19 mouse cellular contexts compared by ENCODE assay signal in genomic region chr11:4177716-4178115, GRCm38 (mm10). TPM values are rescaled to one million over a fixed set of nuclear protein-coding genes. Genes with fewer than 3 reads are reported as not detected.
DNase-seq lines count a peak whose midpoint lies in the region; ATAC-seq and TF ChIP-seq lines count a peak whose summit lies in the region.
"Had no signal": no experiment of that assay in that cellular context is flagged by ENCODE, and none has a peak within 500 bp of the region (broad histone marks: within the 10 kb centered on the region; RNA-seq: fewer than 3 reads in every experiment).

No protein-coding gene starts in this region.

- H3K4me2 ChIP-seq in intestine, postnatal 0 days (replicated peaks; ENCODE audit: low read depth) = no peak overlapping the region
- no peak overlapping the region for H3K4me2 ChIP-seq in intestine, embryonic 16.5 days (ENCODE audit: low read depth, low read length)
- no peak overlapping the region for H3K4me2 ChIP-seq in heart, embryonic 14.5 days (ENCODE audit: low read length)
- H3K4me2 ChIP-seq: neural tube, embryonic 15.5 days had no signal

- H3K4me3 ChIP-seq in intestine, postnatal 0 days (ENCODE audit: low read depth, low read length) = no peak overlapping the region
- no peak overlapping the region for H3K4me3 ChIP-seq in intestine, embryonic 16.5 days (ENCODE audit: low read length)
- no peak overlapping the region for H3K4me3 ChIP-seq in heart, embryonic 14.5 days (ENCODE audit: control insufficient read depth in 1 of 2, insufficient read depth in 1 of 2, low read depth in 1 of 2, low read length in 2 of 2)
- H3K4me3 ChIP-seq: forebrain, embryonic 10.5 days; layer of hippocampus, adult 2 months; midbrain, embryonic 10.5 days; neural tube, embryonic 15.5 days had no signal

- no peaks in the 10 kb centered on the region for H3K4me1 ChIP-seq in intestine, postnatal 0 days (replicated peaks; ENCODE audit: control insufficient read depth, insufficient read depth, low read length)
- H3K4me1 ChIP-seq in intestine, embryonic 16.5 days (ENCODE audit: control insufficient read depth, insufficient read depth, low read length) = no peaks in the 10 kb centered on the region
- peaks cover 3 to 11% of the 10 kb centered on the region in 2 experiments; a peak in 3 of 4 replicates for H3K4me1 ChIP-seq in heart, embryonic 14.5 days (ENCODE audit: control insufficient read depth in 2 of 2, insufficient read depth in 2 of 2, low read length in 2 of 2)
- H3K4me1 ChIP-seq: forebrain, embryonic 10.5 days; midbrain, embryonic 10.5 days; neural tube, embryonic 15.5 days had no signal

- peak overlapping the region; percentile 28; the same call in 1 of the 2 replicates for H3K27ac ChIP-seq in intestine, postnatal 0 days (ENCODE audit: low read depth, low read length)
- H3K27ac ChIP-seq in intestine, embryonic 16.5 days (ENCODE audit: low read length) = no peak overlapping the region
- peak overlapping the region; percentile 10 to 48; a peak in 2 of 4 replicates for H3K27ac ChIP-seq in heart, embryonic 14.5 days (replicated peaks in 1 of 2; ENCODE audit: control insufficient read depth in 1 of 2, insufficient read depth in 1 of 2, low read depth in 2 of 2, low read length in 2 of 2)
- H3K27ac ChIP-seq: forebrain, embryonic 10.5 days; layer of hippocampus, adult 2 months; midbrain, embryonic 10.5 days; neural tube, embryonic 15.5 days; stomach, postnatal 0 days had no signal

- WGBS in intestine, postnatal 0 days = 87% methylated on average over 4 of the region's 4 CpGs
- WGBS in intestine, embryonic 16.5 days = 74% methylated on average over 4 of the region's 4 CpGs
- 34% methylated on average over 4 of the region's 4 CpGs for WGBS in heart, embryonic 14.5 days

- no peak for ATAC-seq in intestine, postnatal 0 days
- ATAC-seq in intestine, embryonic 16.5 days = no peak
- no peak for ATAC-seq in heart, embryonic 14.5 days (ENCODE audit: insufficient number of reproducible peaks, insufficient read depth, low FRiP score, low read depth)
- ATAC-seq: CD4-positive, CD25-positive, alpha-beta regulatory T cell, adult 4 months; forebrain, embryonic 16.5 days had no signal

- intact Hi-C loops in gastrocnemius, postnatal 14 days (cut with DNase I; ENCODE audit: low total_unique reads) = no loop called here
- intact Hi-C loops in heart, postnatal 14 days (cut with DNase I) = no loop called here

- no peaks in the 10 kb centered on the region for H3K27me3 ChIP-seq in intestine, postnatal 0 days (replicated peaks; ENCODE audit: control insufficient read depth, insufficient read depth, low read length)
- H3K27me3 ChIP-seq in intestine, embryonic 16.5 days (replicated peaks; ENCODE audit: control insufficient read depth, insufficient read depth, low read length) = no peaks in the 10 kb centered on the region
- H3K27me3 ChIP-seq in heart, embryonic 14.5 days (ENCODE audit: control insufficient read depth, insufficient read depth, low read length) = no peaks in the 10 kb centered on the region
- H3K27me3 ChIP-seq: neural tube, embryonic 15.5 days had no signal

- H3K9ac ChIP-seq in intestine, postnatal 0 days (ENCODE audit: low read depth, low read length) = no peak overlapping the region
- H3K9ac ChIP-seq in intestine, embryonic 16.5 days (ENCODE audit: low read depth, low read length) = no peak overlapping the region
- H3K9ac ChIP-seq in heart, embryonic 14.5 days (ENCODE audit: low read length) = no peak overlapping the region
- H3K9ac ChIP-seq: neural tube, embryonic 15.5 days had no signal

- TF ChIP-seq CTCF in intestine, postnatal 0 days (IDR thresholded peaks at IDR 0.05; ENCODE audit: low read depth) = no peak

- no peaks in the 10 kb centered on the region for H3K9me3 ChIP-seq in intestine, postnatal 0 days (ENCODE audit: control insufficient read depth)
- no peaks in the 10 kb centered on the region for H3K9me3 ChIP-seq in intestine, embryonic 16.5 days (ENCODE audit: control insufficient read depth, low read length)
- no peaks in the 10 kb centered on the region for H3K9me3 ChIP-seq in heart, embryonic 14.5 days (ENCODE audit: control insufficient read depth, low read length)
- H3K9me3 ChIP-seq: forebrain, embryonic 10.5 days; midbrain, embryonic 10.5 days; neural tube, embryonic 15.5 days had no signal

- peak; percentile 38 for DNase-seq in gastrocnemius, postnatal 14 days
- no peak for DNase-seq in gastrocnemius, postnatal 10 days
- DNase-seq in heart, postnatal 14 days = peak; percentile 55 to 78
- DNase-seq in spleen, adult 12 weeks (ENCODE audit: low spot score) = no peak
- DNase-seq: adrenal gland, postnatal 36 days; cerebellum, adult 9-10 months; kidney, postnatal 25 days; thymus, adult 2 months; thymus, postnatal 4 days had no signal

- H3K36me3 ChIP-seq in intestine, postnatal 0 days (ENCODE audit: control insufficient read depth, insufficient read depth) = peaks cover 88% of the 10 kb centered on the region
- H3K36me3 ChIP-seq in intestine, embryonic 16.5 days (ENCODE audit: control insufficient read depth, insufficient read depth, low read length) = peaks cover 47% of the 10 kb centered on the region
- peaks cover 99% of the 10 kb centered on the region for H3K36me3 ChIP-seq in heart, embryonic 14.5 days (ENCODE audit: control insufficient read depth, insufficient read depth, low read length)

RNA-seq across cellular contexts. Expression of gene Tbc1d10a, which starts 8.9 kb away (rescaled TPM):
- 1 to 10 TPM; 5.3 to 5.4 TPM for total RNA-seq in gastrocnemius, postnatal 14 days (2021)
- total RNA-seq in gastrocnemius, postnatal 10 days (2021) = 1 to 10 TPM; 6.1 to 8.2 TPM
- 37.2 and 40.8 TPM in 2 replicates for polyA plus RNA-seq in intestine, postnatal 0 days (2015; fragmentation: Nextera tagmentation; extraction: Ambion mirVana)
- 34.0 and 37.2 TPM in 2 replicates for polyA plus RNA-seq in intestine, embryonic 16.5 days (2015; fragmentation: Nextera tagmentation; extraction: Ambion mirVana)
- 10.0 and 10.3 TPM in 2 replicates for polyA plus RNA-seq in heart, embryonic 14.5 days (2014; fragmentation: Nextera tagmentation; extraction: Ambion mirVana)
- total RNA-seq in heart, postnatal 14 days (2021) = 10 to 100 TPM; 14.5 to 14.7 TPM

RNA-seq across cellular contexts. Expression of gene Sf3a1, which starts 17.6 kb away (rescaled TPM):
- 10 to 100 TPM; 17.1 to 22.8 TPM for total RNA-seq in gastrocnemius, postnatal 14 days (2021)
- 10 to 100 TPM; 28.1 to 32.6 TPM for total RNA-seq in gastrocnemius, postnatal 10 days (2021)
- polyA plus RNA-seq in intestine, postnatal 0 days (2015; fragmentation: Nextera tagmentation; extraction: Ambion mirVana) = 15.7 and 16.5 TPM in 2 replicates
- polyA plus RNA-seq in intestine, embryonic 16.5 days (2015; fragmentation: Nextera tagmentation; extraction: Ambion mirVana) = 40.4 and 41.8 TPM in 2 replicates
- 31.6 and 34.3 TPM in 2 replicates for polyA plus RNA-seq in heart, embryonic 14.5 days (2014; fragmentation: Nextera tagmentation; extraction: Ambion mirVana)
- 10 to 100 TPM; 38.4 to 46.7 TPM for total RNA-seq in heart, postnatal 14 days (2021)

RNA-seq across cellular contexts. Expression of gene Ccdc157, which starts 17.6 kb away (rescaled TPM):
- total RNA-seq in gastrocnemius, postnatal 14 days (2021) = 1 to 10 TPM; 3.3 to 5.6 TPM
- total RNA-seq in gastrocnemius, postnatal 10 days (2021) = 1 to 10 TPM; 5.9 to 8.8 TPM
- polyA plus RNA-seq in intestine, postnatal 0 days (2015; fragmentation: Nextera tagmentation; extraction: Ambion mirVana) = 1.1 and 1.7 TPM in 2 replicates
- 3.0 TPM in 2 replicates for polyA plus RNA-seq in intestine, embryonic 16.5 days (2015; fragmentation: Nextera tagmentation; extraction: Ambion mirVana)
- polyA plus RNA-seq in heart, embryonic 14.5 days (2014; fragmentation: Nextera tagmentation; extraction: Ambion mirVana) = 3.0 and 3.2 TPM in 2 replicates
- 1 to 10 TPM; 5.6 to 7.4 TPM for total RNA-seq in heart, postnatal 14 days (2021)

RNA-seq across cellular contexts. Expression of gene Castor1, which starts 40.3 kb away (rescaled TPM):
- total RNA-seq in gastrocnemius, postnatal 14 days (2021) = 1 to 10 TPM; 4.3 to 8.9 TPM
- 1 to 10 TPM; 5.9 to 6.9 TPM for total RNA-seq in gastrocnemius, postnatal 10 days (2021)
- 10.3 and 14.7 TPM in 2 replicates for polyA plus RNA-seq in intestine, postnatal 0 days (2015; fragmentation: Nextera tagmentation; extraction: Ambion mirVana)
- 5.9 and 7.3 TPM in 2 replicates for polyA plus RNA-seq in intestine, embryonic 16.5 days (2015; fragmentation: Nextera tagmentation; extraction: Ambion mirVana)
- 5.7 and 5.9 TPM in 2 replicates for polyA plus RNA-seq in heart, embryonic 14.5 days (2014; fragmentation: Nextera tagmentation; extraction: Ambion mirVana)
- total RNA-seq in heart, postnatal 14 days (2021) = 10 to 100 TPM in 1 of 2 experiments, 1 to 10 TPM in 1; 8.3 to 11.4 TPM

RNA-seq across cellular contexts. Expression of gene Rnf215, which starts 42.7 kb away (rescaled TPM):
- total RNA-seq in gastrocnemius, postnatal 14 days (2021) = 1 to 10 TPM; 6.3 to 8.7 TPM
- total RNA-seq in gastrocnemius, postnatal 10 days (2021) = 10 to 100 TPM in 1 of 2 experiments, 1 to 10 TPM in 1; 7.8 to 13.3 TPM
- polyA plus RNA-seq in intestine, postnatal 0 days (2015; fragmentation: Nextera tagmentation; extraction: Ambion mirVana) = 15.5 and 15.6 TPM in 2 replicates
- polyA plus RNA-seq in intestine, embryonic 16.5 days (2015; fragmentation: Nextera tagmentation; extraction: Ambion mirVana) = 17.3 and 19.2 TPM in 2 replicates
- polyA plus RNA-seq in heart, embryonic 14.5 days (2014; fragmentation: Nextera tagmentation; extraction: Ambion mirVana) = 20.6 and 21.2 TPM in 2 replicates
- total RNA-seq in heart, postnatal 14 days (2021) = 10 to 100 TPM; 14.2 to 20.6 TPM

Comparison
In these comparisons a context has a peak if more than half of its experiments do, and no peak if none do; other contexts are left out.
1. DNase-seq: peak in gastrocnemius, postnatal 14 days (single experiment) and heart, postnatal 14 days (2 of 2); none in gastrocnemius, postnatal 10 days (single experiment) and spleen, adult 12 weeks (single experiment).